Mouse (Mus musculus) stomach, embryonic 16.5 days (tissue): ENCODE measurements at regions not wholly inside any gene's neighbourhood (a gene's known extent, or its start where the extent isn't known, plus 50 kb on each side); places are given as distances from the start of the nearest gene placed in this dataset.

ENCODE experiments used
- ATAC-seq: fragments of 200-750 bp; cut with Nextera tagmentation; 2 replicates; pipeline ENCODE4 v1.8.0; 2017; ENCODE audit warnings: moderate number of reproducible peaks, moderate TSS enrichment; ENCODE audit not compliant: insufficient read depth, low FRiP score
- H3K27ac ChIP-seq: fragments of 300-500 bp; sonication (generic); 2 replicates; pipeline ENCODE4 v1.5.1; 2014; ENCODE audit warnings: low read length
- H3K27me3 ChIP-seq: fragments of 300-500 bp; sonication (generic); 2 replicates; pipeline ENCODE4 v1.6.1; 2014; ENCODE audit warnings: low read length, control low read depth, mixed read lengths; ENCODE audit not compliant: control insufficient read depth, insufficient read depth
- H3K36me3 ChIP-seq: fragments of 300-500 bp; sonication (generic); 2 replicates; pipeline ENCODE4 v1.6.1; 2014; ENCODE audit warnings: low read length; ENCODE audit not compliant: control insufficient read depth, insufficient read depth
- H3K4me1 ChIP-seq: fragments of 300-500 bp; sonication (generic); 2 replicates; pipeline ENCODE4 v1.6.1; 2014; ENCODE audit warnings: low read length, control low read depth, mixed read lengths; ENCODE audit not compliant: control insufficient read depth, insufficient read depth
- H3K4me2 ChIP-seq: fragments of 300-500 bp; sonication (generic); 2 replicates; pipeline ENCODE4 v1.6.1; 2014; ENCODE audit warnings: low read depth, low read length, mixed read lengths
- H3K4me3 ChIP-seq: fragments of 300-500 bp; sonication (generic); replicated peaks from 2 replicates; pipeline ENCODE4 v1.5.1; 2014; ENCODE audit warnings: mild to moderate bottlenecking, low read length
- H3K9ac ChIP-seq: fragments of 300-500 bp; sonication (generic); 2 replicates; pipeline ENCODE4 v1.6.1; 2014; ENCODE audit warnings: low read length
- H3K9me3 ChIP-seq: fragments of 300-500 bp; sonication (generic); replicated peaks from 2 replicates; pipeline ENCODE4 v1.6.1; 2016; ENCODE audit warnings: low read length, control low read depth; ENCODE audit not compliant: control insufficient read depth
- WGBS: fragments of 180-500 bp; shearing (Covaris S2); extraction: QIAGEN DNeasy Blood & Tissue Kit; methylation state at CpG from one replicate; pipeline ENCODE4 v1.1.7; 2014; 5-methylcytosine and 5-hydroxymethylcytosine counted together

DNA sequence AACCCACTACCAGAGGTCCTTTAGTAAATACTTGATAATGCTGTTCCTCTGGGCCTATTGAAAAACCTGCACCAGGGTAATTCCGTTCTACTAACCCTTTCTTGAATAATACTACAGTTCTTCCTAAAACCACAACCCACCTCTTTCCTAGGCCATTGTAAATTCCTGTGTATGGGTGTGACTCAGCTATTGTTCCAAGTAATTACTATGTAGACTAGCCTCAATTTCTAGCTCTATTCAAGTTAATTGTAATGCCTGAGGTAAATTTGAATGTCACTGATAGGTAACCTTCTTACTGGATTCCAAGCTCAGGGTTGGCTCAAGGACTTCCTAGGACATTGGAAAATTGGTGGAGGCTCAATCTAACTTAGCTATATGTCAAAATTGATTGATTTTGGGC, 185.1 kb upstream of the Slc5a7 start:
- 74% methylated on average over 1 of the region's 1 CpGs for WGBS
- ATAC-seq: no peak
- Histone ChIP-seq H3K36me3 (no peaks in the 10 kb centered on the region), H3K27ac (no peak overlapping the region), H3K4me3 (no peak overlapping the region), H3K9me3 (no peaks in the 10 kb centered on the region), H3K9ac (no peak overlapping the region), H3K4me1 (no peaks in the 10 kb centered on the region), H3K27me3 (no peaks in the 10 kb centered on the region), H3K4me2 (no peak overlapping the region)

GRCm38 (mm10) chr17:54439910-54440309, 141.1 kb upstream of the Slc5a7 start:
- Histone ChIP-seq H3K4me2 (no peak overlapping the region), H3K27me3 (no peaks in the 10 kb centered on the region), H3K4me3 (no peak overlapping the region), H3K27ac (no peak overlapping the region), H3K9ac (no peak overlapping the region), H3K4me1 (no peaks in the 10 kb centered on the region), H3K9me3 (no peaks in the 10 kb centered on the region), H3K36me3 (no peaks in the 10 kb centered on the region)
- WGBS: 89% methylated on average over 3 of the region's 3 CpGs
- no peak for ATAC-seq

DNA sequence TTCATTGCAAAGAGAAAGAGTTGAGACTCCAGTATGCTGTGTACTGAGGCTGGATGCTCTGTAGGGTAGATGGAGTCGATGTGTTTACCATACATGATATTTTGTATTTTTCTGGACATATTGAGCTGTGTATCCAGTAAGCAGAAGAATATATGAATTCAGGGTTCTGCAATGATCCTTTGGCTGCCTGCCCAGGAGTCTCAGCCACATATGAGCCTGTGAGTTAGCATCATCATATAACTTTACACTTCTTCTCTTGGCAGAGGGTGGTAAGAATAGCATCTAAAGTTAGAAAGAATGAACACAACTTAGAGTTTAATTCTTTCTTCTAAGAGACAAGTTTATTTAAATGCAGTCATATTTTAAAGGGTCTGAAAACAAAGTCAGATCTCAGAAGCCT, 139.6 kb upstream of the Slc5a7 start:
- 67% methylated on average over 1 of the region's 1 CpGs for WGBS
- no peak overlapping the region for H3K4me3 ChIP-seq
- no peak overlapping the region for H3K4me2 ChIP-seq
- no peaks in the 10 kb centered on the region for H3K4me1 ChIP-seq
- H3K9ac ChIP-seq: no peak overlapping the region
- no peaks in the 10 kb centered on the region for H3K27me3 ChIP-seq
- ATAC-seq: 0 out of 2 replicates have a peak, but pooled peaks have one; percentile 21
- H3K36me3 ChIP-seq: no peaks in the 10 kb centered on the region
- H3K27ac ChIP-seq: no peak overlapping the region
- no peaks in the 10 kb centered on the region for H3K9me3 ChIP-seq

- no peak overlapping the region for H3K9ac ChIP-seq
- H3K9me3 ChIP-seq: no peaks in the 10 kb centered on the region
- no peaks in the 10 kb centered on the region for H3K36me3 ChIP-seq
- H3K4me1 ChIP-seq: no peaks in the 10 kb centered on the region
- no peak overlapping the region for H3K4me2 ChIP-seq
- no peak for ATAC-seq
- H3K27ac ChIP-seq: no peak overlapping the region
- no peaks in the 10 kb centered on the region for H3K27me3 ChIP-seq
- no peak overlapping the region for H3K4me3 ChIP-seq
Measured at GRCm38 (mm10) chr17:54429922-54430321, 131.1 kb upstream of the Slc5a7 start.

GRCm38 (mm10) chr17:54414260-54414659, 115.4 kb upstream of the Slc5a7 start:
- no peak overlapping the region for H3K9ac ChIP-seq
- H3K27ac ChIP-seq: no peak overlapping the region
- H3K4me3 ChIP-seq: no peak overlapping the region
- no peaks in the 10 kb centered on the region for H3K36me3 ChIP-seq
- H3K27me3 ChIP-seq: no peaks in the 10 kb centered on the region
- 84% methylated on average over 1 of the region's 1 CpGs for WGBS
- no peaks in the 10 kb centered on the region for H3K9me3 ChIP-seq
- no peak for ATAC-seq
- H3K4me1 ChIP-seq: no peaks in the 10 kb centered on the region
- no peak overlapping the region for H3K4me2 ChIP-seq

GRCm38 (mm10) chr17:54396476-54396875, 97.6 kb upstream of the Slc5a7 start:
- Histone ChIP-seq H3K9me3 (no peaks in the 10 kb centered on the region), H3K4me1 (no peaks in the 10 kb centered on the region), H3K4me3 (no peak overlapping the region), H3K9ac (no peak overlapping the region), H3K27me3 (no peaks in the 10 kb centered on the region), H3K27ac (no peak overlapping the region), H3K36me3 (no peaks in the 10 kb centered on the region), H3K4me2 (no peak overlapping the region)
- WGBS: 50% methylated on average over 1 of the region's 1 CpGs
- ATAC-seq: no peak

DNA sequence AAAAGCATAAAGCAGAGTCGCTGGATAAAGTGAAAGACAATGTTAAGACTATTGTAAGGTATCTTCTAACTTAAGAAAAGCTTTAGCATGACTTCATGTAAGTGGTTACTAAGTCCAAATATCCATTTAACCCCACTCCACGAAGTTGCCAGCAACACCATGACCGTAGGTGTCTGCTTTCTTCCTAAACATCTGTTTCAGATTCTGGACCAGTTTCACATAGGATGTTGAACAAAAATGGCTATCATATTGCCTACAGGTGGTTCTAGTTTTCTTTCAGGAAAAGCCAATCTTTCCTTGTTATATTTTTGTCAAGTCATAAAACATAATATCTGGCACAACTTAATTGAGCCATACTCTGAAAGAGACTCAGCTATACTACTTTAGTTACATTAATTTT, 78.7 kb upstream of the Slc5a7 start:
- Histone ChIP-seq H3K4me3 (no peak overlapping the region), H3K4me1 (no peaks in the 10 kb centered on the region), H3K4me2 (no peak overlapping the region), H3K36me3 (no peaks in the 10 kb centered on the region), H3K27me3 (no peaks in the 10 kb centered on the region), H3K9ac (no peak overlapping the region), H3K9me3 (no peaks in the 10 kb centered on the region), H3K27ac (no peak overlapping the region)
- 58% methylated on average over 3 of the region's 3 CpGs for WGBS
- no peak for ATAC-seq

DNA sequence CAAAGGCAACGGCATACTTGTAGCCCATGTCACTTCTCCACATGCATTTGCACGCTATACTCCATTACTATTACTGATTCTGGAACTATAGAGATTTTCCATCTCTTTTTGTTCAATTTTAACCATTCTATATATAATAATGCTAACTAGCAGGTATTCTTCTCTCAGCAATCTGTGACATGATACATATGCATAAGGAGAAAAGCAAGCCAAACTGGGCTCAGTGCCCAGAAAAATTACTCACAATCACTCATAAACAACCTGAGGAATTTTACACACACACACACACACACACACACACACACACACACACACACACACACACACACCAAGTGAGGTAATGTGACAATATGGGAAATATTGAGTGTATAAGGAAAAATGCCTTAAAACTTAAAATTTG, 69.8 kb upstream of the Slc5a7 start:
- no peak overlapping the region for H3K4me3 ChIP-seq
- H3K27me3 ChIP-seq: no peaks in the 10 kb centered on the region
- 82% methylated on average over 2 of the region's 2 CpGs for WGBS
- H3K4me1 ChIP-seq: no peaks in the 10 kb centered on the region
- H3K9ac ChIP-seq: no peak overlapping the region
- no peak overlapping the region for H3K27ac ChIP-seq
- no peaks in the 10 kb centered on the region for H3K36me3 ChIP-seq
- no peaks in the 10 kb centered on the region for H3K9me3 ChIP-seq
- no peak overlapping the region for H3K4me2 ChIP-seq
- ATAC-seq: no peak

GRCm38 (mm10) chr17:54367948-54368347, 69.1 kb upstream of the Slc5a7 start:
- no peak for ATAC-seq
- Histone ChIP-seq H3K27ac (no peak overlapping the region), H3K4me2 (no peak overlapping the region), H3K9me3 (no peaks in the 10 kb centered on the region), H3K9ac (no peak overlapping the region), H3K4me1 (no peaks in the 10 kb centered on the region), H3K36me3 (no peaks in the 10 kb centered on the region), H3K27me3 (no peaks in the 10 kb centered on the region), H3K4me3 (no peak overlapping the region)
- WGBS: 59% methylated on average over 2 of the region's 2 CpGs

DNA sequence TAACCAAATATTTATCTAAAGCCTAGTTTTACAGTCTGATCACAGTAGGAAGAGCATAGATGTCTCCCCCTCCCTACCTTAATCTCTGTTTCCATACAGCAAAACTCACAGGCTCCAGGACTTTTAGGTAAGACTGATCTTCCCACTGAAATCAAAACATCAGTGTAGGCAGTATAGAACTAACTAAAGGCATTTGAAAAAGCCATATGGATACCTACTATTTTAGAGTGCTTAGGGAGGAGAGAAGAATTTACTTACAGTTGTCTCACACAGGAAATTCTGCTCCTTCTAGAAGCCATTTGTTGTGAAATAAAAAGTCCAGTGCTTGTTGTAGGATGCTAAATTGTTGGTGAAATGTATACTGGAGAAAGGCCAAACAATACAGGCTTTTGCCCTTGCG, 64.2 kb upstream of the Slc5a7 start:
- Histone ChIP-seq H3K4me3 (no peak overlapping the region), H3K4me2 (no peak overlapping the region), H3K36me3 (no peaks in the 10 kb centered on the region), H3K9me3 (no peaks in the 10 kb centered on the region), H3K9ac (no peak overlapping the region), H3K4me1 (no peaks in the 10 kb centered on the region), H3K27ac (no peak overlapping the region), H3K27me3 (no peaks in the 10 kb centered on the region)
- 82% methylated on average over 1 of the region's 1 CpGs for WGBS
- no peak for ATAC-seq
